Mouse (Mus musculus): Measurements from ENCODE around the gene Olfr543. TPM values are rescaled to one million over a fixed set of nuclear protein-coding genes. Genes with fewer than 3 reads are reported as not detected.

Olfr543 gene
- 0.66 and 0.71 TPM in 2 replicates for polyA plus RNA-seq (2015; fragmentation: Nextera tagmentation; extraction: Ambion mirVana)

- Histone ChIP-seq H3K9me3 (ENCODE audit: control insufficient read depth, low read length) (no peaks in the 10 kb centered on the region), H3K27ac (ENCODE audit: low read depth, low read length) (no peak within 1 kb of the TSS), H3K4me1 (ENCODE audit: control insufficient read depth, insufficient read depth, low read depth, low read length) (no peaks in the 10 kb centered on the region), H3K27me3 (replicated peaks; ENCODE audit: control insufficient read depth, insufficient read depth, low read length) (no peaks in the 10 kb centered on the region), H3K36me3 (ENCODE audit: control insufficient read depth, insufficient read depth, low read length) (no peaks in the 10 kb centered on the region), H3K4me2 (ENCODE audit: low read length) (no peak within 1 kb of the TSS), H3K4me3 (ENCODE audit: low read length) (no peak within 1 kb of the TSS), H3K9ac (ENCODE audit: low read depth, low read length) (no peak within 1 kb of the TSS)
- WGBS: 98% methylated on average over 4 of the region's 4 CpGs
- no peak for ATAC-seq
Measured at GRCm38 (mm10) chr7:102481579-102481978, at the start of gene Olfr543. Gene Olfr543, minus strand, starts transcription at chr7:102481679.

- Histone ChIP-seq H3K27me3 (replicated peaks; ENCODE audit: control insufficient read depth, insufficient read depth, low read length) (no peaks in the 10 kb centered on the region), H3K4me2 (ENCODE audit: low read length) (no peak overlapping the region), H3K9me3 (ENCODE audit: control insufficient read depth, low read length) (no peaks in the 10 kb centered on the region), H3K9ac (ENCODE audit: low read depth, low read length) (no peak overlapping the region), H3K4me1 (ENCODE audit: control insufficient read depth, insufficient read depth, low read depth, low read length) (no peaks in the 10 kb centered on the region), H3K36me3 (ENCODE audit: control insufficient read depth, insufficient read depth, low read length) (no peaks in the 10 kb centered on the region), H3K4me3 (ENCODE audit: low read length) (no peak overlapping the region), H3K27ac (ENCODE audit: low read depth, low read length) (no peak overlapping the region)
- WGBS: 88% methylated on average over 1 of the region's 1 CpGs
- ATAC-seq: no peak
Measured at GRCm38 (mm10) chr7:102529052-102529451, 47.6 kb upstream of the Olfr543 start.

- peak; percentile 12; the same call in 1 of the 2 replicates for ATAC-seq
- 58% methylated on average over 2 of the region's 2 CpGs for WGBS
Measured at GRCm38 (mm10) chr7:102517051-102517335, 35.5 kb upstream of the Olfr543 start.

GRCm38 (mm10) chr7:102516261-102517050 is 35.0 kb upstream of the Olfr543 start:
- Histone ChIP-seq H3K4me1 (ENCODE audit: control insufficient read depth, insufficient read depth, low read depth, low read length) (peaks cover 9% of the 10 kb centered on the region), H3K4me3 (ENCODE audit: low read length) (no peak overlapping the region), H3K27me3 (replicated peaks; ENCODE audit: control insufficient read depth, insufficient read depth, low read length) (0 out of 2 replicates have a peak, but pooled peaks cover 3% of the 10 kb centered on the region), H3K36me3 (ENCODE audit: control insufficient read depth, insufficient read depth, low read length) (no peaks in the 10 kb centered on the region), H3K9me3 (ENCODE audit: control insufficient read depth, low read length) (no peaks in the 10 kb centered on the region), H3K27ac (ENCODE audit: low read depth, low read length) (no peak overlapping the region), H3K4me2 (ENCODE audit: low read length) (no peak overlapping the region), H3K9ac (ENCODE audit: low read depth, low read length) (no peak overlapping the region)
- WGBS: 54% methylated on average over 10 of the region's 10 CpGs
- no peak for ATAC-seq

More at GRCm38 (mm10) chr7:102517051-102517335, 35.5 kb upstream of the Olfr543 start:
- no peak overlapping the region for H3K4me3 ChIP-seq (ENCODE audit: low read length)
- no peak overlapping the region for H3K27ac ChIP-seq (ENCODE audit: low read depth, low read length)
- no peaks in the 10 kb centered on the region for H3K9me3 ChIP-seq (ENCODE audit: control insufficient read depth, low read length)
- H3K4me1 ChIP-seq (ENCODE audit: control insufficient read depth, insufficient read depth, low read depth, low read length): peaks cover 9% of the 10 kb centered on the region
- H3K4me2 ChIP-seq (ENCODE audit: low read length): no peak overlapping the region
- 0 out of 2 replicates have a peak, but pooled peaks cover 3% of the 10 kb centered on the region for H3K27me3 ChIP-seq (replicated peaks; ENCODE audit: control insufficient read depth, insufficient read depth, low read length)
- no peaks in the 10 kb centered on the region for H3K36me3 ChIP-seq (ENCODE audit: control insufficient read depth, insufficient read depth, low read length)
- no peak overlapping the region for H3K9ac ChIP-seq (ENCODE audit: low read depth, low read length)

GRCm38 (mm10) chr7:102514144-102514543 is 32.7 kb upstream of the Olfr543 start:
- WGBS: 79% methylated on average over 4 of the region's 4 CpGs
- no peak for ATAC-seq

GRCm38 (mm10) chr7:102512814-102513435 is 31.4 kb upstream of the Olfr543 start:
- Histone ChIP-seq H3K9me3 (ENCODE audit: control insufficient read depth, low read length) (no peaks in the 10 kb centered on the region), H3K27me3 (replicated peaks; ENCODE audit: control insufficient read depth, insufficient read depth, low read length) (0 out of 2 replicates have a peak, but pooled peaks cover 3% of the 10 kb centered on the region), H3K27ac (ENCODE audit: low read depth, low read length) (peak overlapping the region; percentile 46; the same call in 1 of the 2 replicates), H3K36me3 (ENCODE audit: control insufficient read depth, insufficient read depth, low read length) (no peaks in the 10 kb centered on the region), H3K9ac (ENCODE audit: low read depth, low read length) (peak overlapping the region; percentile 86), H3K4me3 (ENCODE audit: low read length) (peak overlapping the region; percentile 49), H3K4me1 (ENCODE audit: control insufficient read depth, insufficient read depth, low read depth, low read length) (peaks cover 9% of the 10 kb centered on the region), H3K4me2 (ENCODE audit: low read length) (peak overlapping the region; percentile 91)
- peak; percentile 98 for ATAC-seq
- under 1% methylated on average over 54 of the region's 54 CpGs for WGBS

More at GRCm38 (mm10) chr7:102514144-102514543, 32.7 kb upstream of the Olfr543 start:
- Histone ChIP-seq H3K27me3 (replicated peaks; ENCODE audit: control insufficient read depth, insufficient read depth, low read length) (0 out of 2 replicates have a peak, but pooled peaks cover 3% of the 10 kb centered on the region), H3K4me3 (ENCODE audit: low read length) (no peak overlapping the region), H3K27ac (ENCODE audit: low read depth, low read length) (no peak overlapping the region), H3K9ac (ENCODE audit: low read depth, low read length) (no peak overlapping the region), H3K36me3 (ENCODE audit: control insufficient read depth, insufficient read depth, low read length) (no peaks in the 10 kb centered on the region), H3K9me3 (ENCODE audit: control insufficient read depth, low read length) (no peaks in the 10 kb centered on the region), H3K4me1 (ENCODE audit: control insufficient read depth, insufficient read depth, low read depth, low read length) (peaks cover 9% of the 10 kb centered on the region), H3K4me2 (ENCODE audit: low read length) (no peak overlapping the region)

- Histone ChIP-seq H3K9ac (ENCODE audit: low read depth, low read length) (no peak overlapping the region), H3K27me3 (replicated peaks; ENCODE audit: control insufficient read depth, insufficient read depth, low read length) (0 out of 2 replicates have a peak, but pooled peaks cover 3% of the 10 kb centered on the region), H3K4me2 (ENCODE audit: low read length) (no peak overlapping the region), H3K27ac (ENCODE audit: low read depth, low read length) (no peak overlapping the region), H3K36me3 (ENCODE audit: control insufficient read depth, insufficient read depth, low read length) (no peaks in the 10 kb centered on the region), H3K4me1 (ENCODE audit: control insufficient read depth, insufficient read depth, low read depth, low read length) (peaks cover 9% of the 10 kb centered on the region), H3K4me3 (ENCODE audit: low read length) (no peak overlapping the region), H3K9me3 (ENCODE audit: control insufficient read depth, low read length) (no peaks in the 10 kb centered on the region)
- ATAC-seq: no peak
- 94% methylated on average over 10 of the region's 10 CpGs for WGBS
Measured at GRCm38 (mm10) chr7:102511927-102512326, 30.4 kb upstream of the Olfr543 start.

- 71% methylated on average over 7 of the region's 7 CpGs for WGBS
- no peak overlapping the region for H3K9ac ChIP-seq (ENCODE audit: low read depth, low read length)
- H3K4me3 ChIP-seq (ENCODE audit: low read length): no peak overlapping the region
- 0 out of 2 replicates have a peak, but pooled peaks cover 3% of the 10 kb centered on the region for H3K27me3 ChIP-seq (replicated peaks; ENCODE audit: control insufficient read depth, insufficient read depth, low read length)
- H3K36me3 ChIP-seq (ENCODE audit: control insufficient read depth, insufficient read depth, low read length): no peaks in the 10 kb centered on the region
- H3K27ac ChIP-seq (ENCODE audit: low read depth, low read length): no peak overlapping the region
- no peak for ATAC-seq
- no peaks in the 10 kb centered on the region for H3K9me3 ChIP-seq (ENCODE audit: control insufficient read depth, low read length)
- H3K4me2 ChIP-seq (ENCODE audit: low read length): no peak overlapping the region
- H3K4me1 ChIP-seq (ENCODE audit: control insufficient read depth, insufficient read depth, low read depth, low read length): 0 out of 2 replicates have a peak, but pooled peaks cover 2% of the 10 kb centered on the region
Measured at GRCm38 (mm10) chr7:102509726-102510125, 28.2 kb upstream of the Olfr543 start.

- Histone ChIP-seq H3K4me2 (ENCODE audit: low read length) (no peak overlapping the region), H3K27me3 (replicated peaks; ENCODE audit: control insufficient read depth, insufficient read depth, low read length) (0 out of 2 replicates have a peak, but pooled peaks cover under 1% of the 10 kb centered on the region), H3K9me3 (ENCODE audit: control insufficient read depth, low read length) (no peaks in the 10 kb centered on the region), H3K36me3 (ENCODE audit: control insufficient read depth, insufficient read depth, low read length) (no peaks in the 10 kb centered on the region), H3K9ac (ENCODE audit: low read depth, low read length) (no peak overlapping the region), H3K4me1 (ENCODE audit: control insufficient read depth, insufficient read depth, low read depth, low read length) (0 out of 2 replicates have a peak, but pooled peaks cover 2% of the 10 kb centered on the region), H3K4me3 (ENCODE audit: low read length) (no peak overlapping the region), H3K27ac (ENCODE audit: low read depth, low read length) (no peak overlapping the region)
- 88% methylated on average over 6 of the region's 6 CpGs for WGBS
- ATAC-seq: no peak
Measured at GRCm38 (mm10) chr7:102508666-102509065, 27.2 kb upstream of the Olfr543 start.
